7 mouse cellular contexts compared by ENCODE assay signal in the genomic region with DNA sequence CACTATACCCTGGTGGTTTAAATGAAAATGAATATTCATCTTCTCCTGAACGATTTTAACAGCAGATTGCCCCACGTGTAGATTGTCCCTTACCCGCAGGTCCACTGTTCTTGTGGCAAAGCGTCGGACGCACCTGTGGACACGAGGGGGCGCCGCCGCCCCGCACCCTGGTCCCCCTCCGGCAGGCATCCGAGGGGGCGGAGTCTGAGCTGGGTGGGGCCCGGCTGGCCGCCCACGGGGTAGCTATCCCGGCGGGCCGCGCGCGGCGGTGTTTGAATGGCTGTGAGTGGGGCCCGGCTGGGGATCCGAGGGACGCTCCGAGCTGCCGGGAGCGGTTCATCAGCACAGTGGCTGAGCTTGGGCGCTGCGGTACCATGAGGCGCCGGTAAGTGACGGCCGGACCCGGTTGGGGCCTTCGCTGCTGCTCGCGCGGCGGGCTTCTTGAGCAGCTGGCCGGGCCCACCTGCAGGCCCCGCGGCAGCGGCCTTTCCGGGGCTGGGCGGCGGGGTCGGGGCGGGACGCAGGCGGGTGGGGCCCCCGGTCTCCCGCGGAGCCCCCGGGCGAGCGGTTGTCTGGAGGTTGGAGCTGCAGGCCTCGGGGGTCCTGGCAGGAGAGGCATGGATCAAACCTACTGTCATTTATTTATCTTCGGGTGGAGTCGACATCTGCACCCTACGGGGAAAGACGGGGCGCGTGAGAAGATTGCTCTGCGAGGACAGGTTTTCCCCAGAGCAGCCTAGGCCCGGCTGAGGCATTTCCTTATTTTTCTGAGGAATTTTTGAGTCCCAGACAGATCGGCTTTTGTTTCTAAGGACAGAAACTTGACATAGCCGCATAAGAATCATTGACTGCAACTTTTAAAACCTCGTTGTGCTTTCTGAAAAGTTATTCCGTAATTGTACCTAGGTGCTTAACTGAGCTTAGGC. TPM values are rescaled to one million over a fixed set of nuclear protein-coding genes. Genes with fewer than 3 reads are reported as not detected.
DNase-seq lines count a peak whose midpoint lies in the region; ATAC-seq and TF ChIP-seq lines count a peak whose summit lies in the region.

Gene Katnbl1 (plus strand): TSS at position 239 of the 926 bp plus-strand sequence.

- no peaks in the 10 kb centered on the region for H3K27me3 ChIP-seq in embryonic facial prominence, embryonic 11.5 days (ENCODE audit: control insufficient read depth, insufficient read depth, low read length)
- H3K27me3 ChIP-seq in kidney, adult 2 months (replicated peaks; ENCODE audit: control insufficient read depth, insufficient read depth, low read length), result no peaks in the 10 kb centered on the region
- H3K27me3 ChIP-seq in limb, embryonic 12.5 days, result 0 out of 2 replicates have a peak, but pooled peaks cover 3% of the 10 kb centered on the region
- H3K27me3 ChIP-seq in midbrain, embryonic 15.5 days (replicated peaks), result no peaks in the 10 kb centered on the region
- no peaks in the 10 kb centered on the region for H3K27me3 ChIP-seq in spleen, adult 2 months (ENCODE audit: control insufficient read depth, insufficient read depth, low read length)

- H3K4me2 ChIP-seq in embryonic facial prominence, embryonic 11.5 days (ENCODE audit: low read depth, low read length), result peak within 1 kb of the TSS; percentile 53
- H3K4me2 ChIP-seq in limb, embryonic 12.5 days, result peak within 1 kb of the TSS; percentile 66
- H3K4me2 ChIP-seq in midbrain, embryonic 15.5 days, result peak within 1 kb of the TSS; percentile 53

- no peaks in the 10 kb centered on the region for H3K9me3 ChIP-seq in embryonic facial prominence, embryonic 11.5 days (replicated peaks; ENCODE audit: control insufficient read depth, low read length)
- H3K9me3 ChIP-seq in limb, embryonic 12.5 days, result no peaks in the 10 kb centered on the region
- no peaks in the 10 kb centered on the region for H3K9me3 ChIP-seq in midbrain, embryonic 15.5 days

- peak within 1 kb of the TSS; percentile 60 for H3K27ac ChIP-seq in embryonic facial prominence, embryonic 11.5 days (replicated peaks; ENCODE audit: low read depth, low read length)
- no peak within 1 kb of the TSS for H3K27ac ChIP-seq in kidney, adult 2 months (ENCODE audit: insufficient read depth, low read depth, low read length)
- H3K27ac ChIP-seq in limb, embryonic 12.5 days, result peak within 1 kb of the TSS; percentile 92
- H3K27ac ChIP-seq in midbrain, embryonic 15.5 days, result peak within 1 kb of the TSS; percentile 88
- H3K27ac ChIP-seq in spleen, adult 2 months (ENCODE audit: insufficient read depth, low read length), result no peak within 1 kb of the TSS; the same call in 1 of the 2 replicates

- WGBS in embryonic facial prominence, embryonic 11.5 days, result under 1% methylated on average over 72 of the region's 72 CpGs
- under 1% methylated on average over 72 of the region's 72 CpGs for WGBS in kidney, adult 2 months
- whole genome bisulfite sequencing in limb, embryonic 12.5 days, result under 1% methylated on average over 72 of the region's 72 CpGs
- WGBS in midbrain, embryonic 15.5 days, result under 1% methylated on average over 72 of the region's 72 CpGs
- WGBS in spleen, adult 2 months, result under 1% methylated on average over 72 of the region's 72 CpGs

- DNase-seq in adrenal gland, postnatal 14 days, result peak; percentile 99
- DNase-seq in embryonic facial prominence, embryonic 11.5 days (ENCODE audit: low spot score), result peak; percentile 95
- peak; percentile 95 for DNase-seq in heart, adult 18-20 months
- peak; percentile 94 for DNase-seq in kidney, adult 2 months
- DNase-seq in spleen, adult 2 months (ENCODE audit: low read depth in 1 of 2, low spot score in 2 of 2), result peak; percentile 83 to 95

- H3K4me3 ChIP-seq in embryonic facial prominence, embryonic 11.5 days (ENCODE audit: low read depth, low read length), result peak within 1 kb of the TSS; percentile 68
- peak within 1 kb of the TSS; percentile 69 for H3K4me3 ChIP-seq in kidney, adult 2 months (ENCODE audit: insufficient read depth, low read depth, low read length)
- H3K4me3 ChIP-seq in limb, embryonic 12.5 days (replicated peaks), result peak within 1 kb of the TSS; percentile 92
- H3K4me3 ChIP-seq in midbrain, embryonic 15.5 days, result peak within 1 kb of the TSS; percentile 100
- peak within 1 kb of the TSS; percentile 97 for H3K4me3 ChIP-seq in spleen, adult 2 months (ENCODE audit: extremely low read depth, insufficient read depth, insufficient read length)

- H3K9ac ChIP-seq in embryonic facial prominence, embryonic 11.5 days (replicated peaks; ENCODE audit: low read length), result peak within 1 kb of the TSS; percentile 93
- H3K9ac ChIP-seq in limb, embryonic 12.5 days (replicated peaks), result peak within 1 kb of the TSS; percentile 88
- peak within 1 kb of the TSS; percentile 99 for H3K9ac ChIP-seq in midbrain, embryonic 15.5 days

- no peaks in the 10 kb centered on the region for H3K36me3 ChIP-seq in embryonic facial prominence, embryonic 11.5 days (replicated peaks; ENCODE audit: control insufficient read depth, insufficient read depth, low read depth, low read length)
- H3K36me3 ChIP-seq in kidney, adult 2 months (ENCODE audit: control insufficient read depth, insufficient read depth, low read length), result no peaks in the 10 kb centered on the region
- H3K36me3 ChIP-seq in limb, embryonic 12.5 days, result no peaks in the 10 kb centered on the region; the same call in 1 of the 2 replicates
- no peaks in the 10 kb centered on the region for H3K36me3 ChIP-seq in midbrain, embryonic 15.5 days (replicated peaks)
- no peaks in the 10 kb centered on the region for H3K36me3 ChIP-seq in spleen, adult 2 months (ENCODE audit: control insufficient read depth, insufficient read depth, low read length)

- TF ChIP-seq CTCF in kidney, adult 2 months (conservative IDR thresholded peaks at IDR 0.05; ENCODE audit: insufficient read depth, insufficient read length, low read depth, low read length), result peak; percentile 87
- TF ChIP-seq CTCF in spleen, adult 2 months (IDR thresholded peaks at IDR 0.05; ENCODE audit: extremely low read depth, insufficient read depth, insufficient read length, insufficient replicate concordance), result peak; percentile 98

- no peak for TF ChIP-seq POLR2A in kidney, adult 2 months (IDR thresholded peaks at IDR 0.05; ENCODE audit: low read depth, low read length)
- peak; percentile 42 for TF ChIP-seq POLR2A in spleen, adult 2 months (IDR thresholded peaks at IDR 0.05; ENCODE audit: low read depth, low read length)

- no peaks in the 10 kb centered on the region for H3K4me1 ChIP-seq in embryonic facial prominence, embryonic 11.5 days (ENCODE audit: control insufficient read depth, insufficient read depth, low read length)
- no peaks in the 10 kb centered on the region for H3K4me1 ChIP-seq in kidney, adult 2 months (ENCODE audit: control insufficient read depth, insufficient read depth, low read length)
- peaks cover 11% of the 10 kb centered on the region for H3K4me1 ChIP-seq in limb, embryonic 12.5 days (replicated peaks)
- peaks cover 15% of the 10 kb centered on the region for H3K4me1 ChIP-seq in midbrain, embryonic 15.5 days
- peaks cover 3% of the 10 kb centered on the region; the same call in 1 of the 2 replicates for H3K4me1 ChIP-seq in spleen, adult 2 months (ENCODE audit: control insufficient read depth, insufficient read depth, insufficient read length)

- peak; percentile 97 for ATAC-seq in embryonic facial prominence, embryonic 11.5 days (replicated peaks; ENCODE audit: insufficient number of reproducible peaks, low FRiP score, low TSS enrichment, low read depth)
- peak; percentile 98 for ATAC-seq in limb, embryonic 12.5 days (ENCODE audit: insufficient number of reproducible peaks, insufficient read depth, low FRiP score, low TSS enrichment, low read depth)
- peak; percentile 99 for ATAC-seq in midbrain, embryonic 15.5 days (replicated peaks)

RNA-seq across cellular contexts. Expression of gene Katnbl1, which starts in this region (rescaled TPM):
- total RNA-seq in adrenal gland, postnatal 14 days (2021), result 12.3 and 12.4 TPM in 2 replicates
- polyA plus RNA-seq in embryonic facial prominence, embryonic 11.5 days (2014; fragmentation: Nextera tagmentation; extraction: Ambion mirVana), result 55.6 and 63.3 TPM in 2 replicates
- 1 to 10 TPM; 4.2 to 4.4 TPM for total RNA-seq in heart, adult 18-20 months (2021)
- polyA plus RNA-seq in kidney, adult 2 months (2012; rRNA removed), result 1.5 and 2.4 TPM in 2 replicates
- polyA plus RNA-seq in limb, embryonic 12.5 days (2016; fragmentation: Nextera tagmentation; extraction: Ambion mirVana), result 50.8 and 55.8 TPM in 2 replicates
- 27.9 and 28.0 TPM in 2 replicates for polyA plus RNA-seq in midbrain, embryonic 15.5 days (2015; fragmentation: Nextera tagmentation; extraction: Ambion mirVana)
- 0.57 and 0.58 TPM in 2 replicates for polyA plus RNA-seq in spleen, adult 2 months (2012; rRNA removed)

Comparison
In these comparisons a context has a peak if more than half of its experiments do, and no peak if none do; other contexts are left out.
1. Peak in DNase-seq and H3K4me3 ChIP-seq in spleen, adult 2 months; RNA of the gene not detected or under 1 TPM.
2. H3K27ac ChIP-seq: peak in embryonic facial prominence, embryonic 11.5 days (single experiment), limb, embryonic 12.5 days (single experiment) and midbrain, embryonic 15.5 days (single experiment); none in kidney, adult 2 months (single experiment) and spleen, adult 2 months (single experiment).
3. Peak in every context shown above with its lines, with median percentiles within 50 percentile points of each other: DNase-seq, ATAC-seq, H3K4me2 ChIP-seq, H3K4me3 ChIP-seq and H3K9ac ChIP-seq.